Mouse (Mus musculus) cerebellum, postnatal 10 days (tissue): ENCODE measurements around the gene Gmds.

Experiments
- DNase-seq, 2 experiments: peaks; one replicate each; pipeline ENCODE4 v3.0.0; 2021; ENCODE audit warnings: mixed read lengths in 2 of 2

Gmds gene

DNA sequence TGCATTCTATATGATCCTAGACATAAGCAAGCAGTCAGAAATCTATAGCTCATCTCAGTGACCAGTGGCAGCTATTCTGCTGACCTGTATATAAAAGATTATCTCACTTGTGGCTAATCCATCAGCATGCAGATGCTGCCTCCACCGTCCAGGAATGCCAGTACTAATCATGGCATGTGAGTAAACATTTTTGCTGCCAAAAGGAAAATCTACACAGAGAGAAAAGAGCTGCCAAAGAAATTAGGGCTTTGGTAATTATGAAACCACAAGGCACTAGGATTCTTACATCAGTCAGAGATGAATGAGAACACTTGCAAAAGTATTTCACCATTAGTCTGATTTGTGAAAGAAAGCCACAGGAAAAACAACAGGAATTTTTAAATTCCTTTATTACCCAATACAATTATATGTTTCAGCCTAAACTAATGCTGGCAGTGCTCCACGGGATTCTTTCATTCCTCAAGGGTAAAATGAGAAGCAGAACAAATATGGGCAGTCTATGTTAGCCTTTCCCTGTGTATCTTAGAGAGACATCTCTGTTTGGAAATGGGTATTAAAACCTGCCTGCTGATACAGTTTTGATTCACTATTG lies 71.3 kb downstream of the Gmds start:
- DNase-seq: no peak

DNA sequence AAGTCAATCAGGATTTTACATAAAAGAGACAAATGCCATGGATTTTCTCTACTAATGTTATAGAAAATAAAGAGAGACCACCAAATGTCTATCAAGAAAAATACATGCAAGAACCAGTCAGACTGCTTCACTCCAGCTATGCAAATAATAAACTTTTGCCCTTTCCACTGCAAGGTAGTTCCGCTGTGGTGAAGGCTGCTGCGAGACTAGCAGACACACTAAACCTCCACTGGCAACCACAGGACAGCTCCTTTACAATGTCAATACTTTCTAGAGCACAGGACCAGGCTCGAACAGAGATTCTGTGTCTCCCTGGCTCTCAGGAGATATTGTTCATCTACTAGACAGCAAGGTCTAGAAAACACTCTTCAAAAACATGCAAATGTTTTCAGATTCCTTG lies 71.8 kb downstream of the Gmds start:
- DNase-seq: no peak

DNA sequence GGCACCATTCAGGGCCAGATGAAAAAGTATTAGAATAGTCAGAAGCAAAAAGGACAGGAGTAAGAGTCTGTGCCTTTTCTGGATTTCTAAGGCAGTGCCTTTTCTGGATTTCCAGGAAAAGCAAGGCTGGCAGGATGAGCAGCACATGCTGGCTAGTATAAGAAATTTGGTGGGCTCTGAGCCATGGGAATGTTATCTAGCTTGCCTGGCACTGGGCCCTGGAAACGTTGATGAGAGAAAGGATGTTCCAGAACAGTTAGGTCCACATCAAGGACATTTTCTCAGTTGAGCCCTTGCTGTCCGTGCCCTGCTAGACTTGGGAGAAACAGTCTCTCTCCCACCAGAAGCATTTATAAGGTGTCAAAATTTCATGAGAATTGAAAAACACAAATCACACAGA lies 82.4 kb downstream of the Gmds start:
- DNase-seq: peak; percentile 54 to 65

DNA sequence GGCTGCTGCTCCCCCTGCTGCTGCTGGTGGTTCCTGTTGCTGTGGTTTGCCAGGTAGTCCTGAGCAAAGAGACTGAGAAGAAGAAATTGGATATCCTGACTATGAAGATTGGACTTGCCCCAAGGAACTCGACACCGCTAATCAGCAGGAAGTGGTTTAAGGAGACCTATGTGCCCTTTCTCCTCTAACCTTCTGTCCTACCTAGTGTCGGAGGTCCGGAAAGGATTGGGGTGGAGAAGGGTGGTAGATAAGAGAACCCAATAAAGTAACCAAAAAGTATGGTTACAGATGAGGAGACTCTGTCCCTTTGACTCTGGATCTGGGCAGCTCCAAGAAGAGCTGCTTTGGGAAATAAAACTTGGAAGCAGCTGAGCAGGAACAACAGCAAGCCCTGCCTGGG lies 86.3 kb downstream of the Gmds start:
- no peak for DNase-seq

DNA sequence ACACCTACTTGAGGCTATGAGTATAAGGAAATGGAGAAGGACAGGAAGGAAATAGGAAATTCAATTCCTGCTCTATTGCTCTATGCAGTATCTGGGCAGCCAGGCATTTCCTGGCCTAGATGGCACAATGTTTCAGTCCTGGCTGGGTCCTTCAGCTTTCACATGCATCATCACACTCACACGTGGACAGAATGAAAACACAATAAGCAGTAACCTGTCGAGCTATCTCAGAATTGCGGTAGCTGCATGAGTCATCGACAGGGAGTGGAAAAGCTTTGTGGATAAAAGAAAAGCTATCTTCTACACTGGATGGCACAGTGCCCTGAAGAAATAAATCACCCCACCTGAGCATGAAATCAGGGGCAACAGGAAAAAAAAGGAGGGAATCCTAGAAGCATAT lies 96.3 kb downstream of the Gmds start:
- no peak for DNase-seq

- DNase-seq: peak in 1 of 2 experiments; percentile 42
Observed at GRCm38 (mm10) chr13:32236269-32236678, 102.3 kb downstream of the Gmds start.

- no peak for DNase-seq
Observed at GRCm38 (mm10) chr13:32235046-32235445, 103.5 kb downstream of the Gmds start.

GRCm38 (mm10) chr13:32234019-32234418 lies 104.5 kb downstream of the Gmds start:
- DNase-seq: peak in 1 of 2 experiments; percentile 11

GRCm38 (mm10) chr13:32232391-32232790 lies 106.1 kb downstream of the Gmds start:
- DNase-seq: no peak

DNA sequence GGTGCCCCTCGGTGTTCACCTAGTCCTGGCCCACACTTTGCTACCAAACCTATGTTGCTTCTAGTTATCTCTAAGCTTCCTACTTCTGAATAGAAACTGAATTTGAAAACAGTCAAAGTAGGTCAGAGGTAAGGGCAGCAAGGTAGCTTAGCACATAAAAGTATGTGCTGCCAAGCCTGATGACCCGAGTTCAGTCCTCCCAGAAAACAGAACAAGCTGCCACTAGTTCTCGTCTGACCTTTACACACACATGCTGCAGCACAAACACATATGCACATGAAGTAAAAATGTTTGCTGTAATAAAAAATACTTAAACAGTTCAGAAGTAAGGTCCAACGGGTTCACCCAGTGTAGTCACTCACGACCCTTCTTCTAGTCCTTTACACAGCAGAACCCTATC lies 106.6 kb downstream of the Gmds start:
- DNase-seq: no peak

GRCm38 (mm10) chr13:32227874-32228562 lies 110.5 kb downstream of the Gmds start:
- no peak for DNase-seq

- DNase-seq: no peak
Observed at GRCm38 (mm10) chr13:32217647-32218046, 120.9 kb downstream of the Gmds start.

DNA sequence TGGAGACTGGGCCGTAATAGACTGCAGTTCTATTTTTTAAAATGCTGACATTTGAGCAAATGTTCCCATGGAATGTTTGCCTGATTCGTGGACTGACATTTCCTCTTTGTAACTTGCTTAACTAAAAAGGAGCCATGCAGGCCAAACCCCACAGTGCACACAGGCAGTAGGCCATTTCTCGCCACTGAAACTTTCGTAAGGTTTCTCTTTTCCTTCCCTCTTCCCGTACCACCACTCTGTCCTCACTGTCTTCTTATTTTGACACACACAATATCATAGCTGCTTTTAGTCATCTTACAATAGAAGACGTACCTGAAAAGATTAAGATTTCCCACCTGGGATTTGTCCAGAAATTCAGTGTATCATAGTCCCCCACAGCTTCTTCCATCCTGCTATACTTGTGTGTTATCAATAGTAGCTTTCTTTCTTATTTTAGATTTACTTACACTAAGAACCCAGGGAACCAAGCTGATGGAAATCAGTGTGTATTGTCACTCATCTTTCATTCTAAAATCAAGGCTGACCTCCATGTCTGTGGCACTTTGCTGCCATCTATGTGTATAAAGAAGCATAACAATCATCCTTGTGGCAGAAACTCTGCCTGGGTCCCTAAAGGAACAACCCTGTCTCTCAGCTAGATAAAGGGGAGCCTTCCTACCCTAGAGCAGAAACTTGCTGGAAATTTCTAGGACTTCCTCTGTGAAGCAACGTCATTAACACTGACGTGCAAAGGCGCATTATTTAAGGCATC lies 124.7 kb downstream of the Gmds start:
- DNase-seq: peak; percentile 56 to 66

DNA sequence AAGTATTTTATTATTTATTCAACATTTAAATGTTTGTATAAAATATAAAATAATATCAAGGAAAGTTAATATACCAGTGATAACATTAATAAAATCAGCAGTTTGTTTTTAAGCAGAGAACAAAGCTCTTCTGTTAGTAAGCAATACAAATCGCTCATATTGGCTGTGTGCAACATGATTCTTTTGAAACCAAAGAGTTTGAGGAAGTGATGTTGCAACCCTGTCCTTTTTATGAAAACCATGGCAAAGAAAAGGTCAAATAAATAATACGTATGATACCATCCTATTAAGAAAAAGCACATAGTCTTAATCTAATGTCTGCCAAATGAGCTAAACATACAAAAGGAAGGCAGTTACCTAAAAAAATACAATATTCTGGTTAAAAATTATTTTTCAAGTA lies 126.4 kb downstream of the Gmds start:
- no peak for DNase-seq

GRCm38 (mm10) chr13:32207172-32207908 lies 131.2 kb downstream of the Gmds start:
- no peak for DNase-seq

GRCm38 (mm10) chr13:32179906-32180305 lies 158.6 kb downstream of the Gmds start:
- peak; percentile 10 to 27 for DNase-seq

GRCm38 (mm10) chr13:32178682-32179081 lies 159.9 kb downstream of the Gmds start:
- DNase-seq: no peak

DNA sequence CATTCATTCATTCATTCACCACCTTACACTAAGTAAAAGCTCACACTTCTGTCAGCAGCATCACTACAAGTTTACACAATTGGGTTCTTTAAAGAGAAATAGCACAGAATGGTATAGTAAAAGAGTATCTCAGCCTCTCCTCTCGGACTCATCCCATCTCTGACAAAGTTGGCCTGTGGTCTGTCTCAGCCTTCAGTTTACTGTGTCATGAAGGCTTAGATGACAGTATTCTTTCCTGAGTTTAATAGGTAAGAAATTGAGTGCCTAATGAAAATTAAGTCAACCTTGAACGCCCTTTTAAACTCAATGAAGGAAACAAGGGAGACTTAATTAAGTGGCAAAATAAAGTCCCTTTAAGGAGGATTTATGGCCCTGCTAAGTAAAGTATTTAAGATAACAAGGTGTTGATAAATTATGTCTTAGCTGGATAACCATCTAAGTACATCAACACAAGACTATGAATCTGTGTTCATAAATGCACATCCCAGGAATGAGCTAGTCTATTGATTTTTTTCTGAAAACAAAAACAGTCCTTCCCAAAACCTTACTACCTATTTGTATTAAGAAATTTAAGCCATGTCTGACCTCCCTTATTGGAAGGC lies 160.6 kb downstream of the Gmds start:
- no peak for DNase-seq

GRCm38 (mm10) chr13:32175028-32175427 lies 163.5 kb downstream of the Gmds start:
- DNase-seq: no peak

DNA sequence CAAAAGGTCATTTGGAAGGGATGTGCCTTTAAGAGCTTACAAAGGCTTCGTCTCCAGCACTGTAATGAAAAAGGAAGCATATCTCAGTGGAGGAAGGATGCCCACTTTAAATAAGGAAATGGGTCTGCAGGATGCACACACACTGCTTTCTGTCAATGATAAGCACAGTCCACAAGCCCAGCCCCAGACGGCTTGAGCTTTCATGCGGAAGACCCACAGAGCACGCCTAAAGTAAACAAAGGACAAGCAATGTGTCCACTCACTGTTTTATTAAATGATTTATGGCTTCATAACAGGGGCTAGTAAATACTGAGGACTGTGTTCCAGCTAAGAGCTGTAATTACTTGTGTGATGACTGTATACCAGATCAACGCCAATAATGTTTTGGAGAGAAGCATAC lies 169.4 kb downstream of the Gmds start:
- DNase-seq: peak; percentile 32 to 40

GRCm38 (mm10) chr13:32167806-32168205 lies 170.7 kb downstream of the Gmds start:
- DNase-seq: peak; percentile 36 to 63

DNA sequence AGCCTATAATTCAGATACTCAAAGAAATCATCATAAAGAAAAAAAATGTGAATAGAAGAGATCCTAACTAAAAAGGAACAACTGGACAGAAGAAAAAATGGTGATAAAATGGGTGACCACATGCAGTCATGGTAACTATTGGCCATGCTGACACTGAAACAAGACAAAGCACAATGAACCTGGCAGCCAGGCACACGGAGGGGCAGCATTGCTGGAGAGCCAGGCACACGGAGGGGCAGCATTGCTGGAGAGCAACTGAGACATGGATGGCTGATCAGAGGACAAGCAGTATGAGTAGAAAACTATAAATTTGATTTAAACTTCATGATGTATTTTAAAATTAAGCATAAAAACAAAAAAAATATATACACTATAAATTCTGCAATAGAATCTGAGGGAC lies 173.0 kb downstream of the Gmds start:
- DNase-seq: peak; percentile 42 to 64

DNA sequence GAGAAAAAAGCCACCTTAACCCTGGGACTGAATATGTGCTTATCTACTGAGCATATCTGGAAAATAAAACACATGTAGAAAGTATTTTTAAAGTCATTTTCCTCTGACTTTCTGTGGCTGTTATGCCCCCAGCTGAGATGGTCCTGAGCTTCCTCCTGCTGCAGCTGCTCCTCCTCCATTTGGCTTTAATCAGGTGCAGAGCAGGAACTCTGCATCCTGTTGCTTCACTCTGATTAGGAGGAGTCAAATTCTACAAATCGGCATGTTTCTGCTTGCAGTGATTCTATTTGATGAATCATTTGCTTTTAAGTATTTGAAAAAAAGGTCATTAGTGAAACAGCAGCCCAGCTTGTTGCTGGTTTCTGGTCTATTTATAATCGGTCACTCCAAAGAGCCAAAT lies 177.0 kb downstream of the Gmds start:
- no peak for DNase-seq
